In the genomic region with DNA sequence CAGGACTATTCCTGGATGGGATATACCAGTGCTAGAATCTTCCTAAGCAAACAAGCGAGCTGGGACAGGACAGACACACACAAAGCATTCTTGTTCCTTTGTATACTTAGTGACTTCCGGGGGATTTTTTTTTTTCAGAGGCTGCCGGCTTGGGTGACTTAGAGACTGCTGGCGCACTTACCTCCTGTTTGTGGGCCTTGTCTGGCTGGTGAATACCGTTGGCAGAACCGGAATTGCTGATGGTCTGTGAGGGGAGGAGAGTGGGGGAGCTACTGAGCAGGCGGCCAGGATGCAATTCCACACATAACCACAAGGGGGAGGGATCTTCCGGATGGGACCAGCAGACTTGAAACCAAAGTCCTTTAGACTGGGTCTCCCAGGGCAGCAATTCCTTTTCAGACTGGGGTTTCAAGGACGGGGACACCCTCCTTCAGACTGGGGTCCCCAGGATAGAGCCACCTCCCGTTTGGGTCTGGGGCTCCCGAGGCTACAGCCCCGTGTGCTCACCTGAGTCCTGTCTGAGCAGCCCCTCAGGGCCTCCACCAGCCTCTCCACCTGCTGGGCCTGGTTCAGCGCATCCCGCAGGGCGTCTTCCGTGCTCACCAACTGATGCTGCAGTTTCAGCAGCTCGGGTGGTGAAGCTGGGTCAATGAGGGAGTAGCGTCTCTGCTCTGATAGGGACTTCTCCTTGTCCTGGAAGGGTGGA, we compare ENCODE assay signal across 7 mouse cellular contexts. TPM values are rescaled to one million over a fixed set of nuclear protein-coding genes. Genes with fewer than 3 reads are reported as not detected.
A peak's percentile ranks its signal among the peaks of the same experiment; 100 is the strongest.
DNase-seq lines count a peak whose midpoint lies in the region; ATAC-seq lines count a peak whose summit lies in the region.

No protein-coding gene starts in this region.

- peak; percentile 77 to 92 for DNase-seq in adrenal gland, adult (ENCODE audit: inconsistent age in 2 of 2, low spot score in 1 of 2)
- DNase-seq in embryo, embryonic 10 days (ENCODE audit: low spot score), result peak; percentile 92
- DNase-seq in gastrocnemius, postnatal 14 days, result peak; percentile 82
- DNase-seq in left cerebral cortex, postnatal 10 days (ENCODE audit: extremely low spot score in 1 of 2, low spot score in 2 of 2), result peak; percentile 76 to 91
- peak; percentile 91 for DNase-seq in mesoderm, embryonic 11.5 days (ENCODE audit: low read depth, low spot score)
- peak; percentile 70 for DNase-seq in skeletal muscle tissue, adult 2 months (ENCODE audit: low read depth, low spot score)

- ATAC-seq in inflammation-experienced regulatory T-cells, adult 6 months, result peak; percentile 97

- intact Hi-C loops in gastrocnemius, postnatal 14 days (cut with DNase I; ENCODE audit: low total_unique reads), result no loop called here
- intact Hi-C loops in left cerebral cortex, postnatal 10 days (cut with DNase I), result loop anchor here (10.0 kb wide), 1 partner anchor 213 kb away; no protein-coding TSS in a partner anchor

RNA-seq across cellular contexts. Expression of a gene that starts 35.3 kb away (rescaled TPM):
- 10 to 100 TPM in 1 of 2 experiments, 1 to 10 TPM in 1; 9.5 to 10.7 TPM for total RNA-seq in gastrocnemius, postnatal 14 days (2021)
- polyA plus RNA-seq in inflammation-experienced regulatory T-cells, adult 6 months (2017; shearing (Covaris generic)), result 10 to 100 TPM in 1 of 3 experiments, 1 to 10 TPM in 2; 3.5 to 12.4 (median 5.7) TPM
- total RNA-seq in left cerebral cortex, postnatal 10 days (2021), result 10 to 100 TPM; 39.9 to 44.9 TPM

Comparison
In these comparisons a context has a peak if more than half of its experiments do, and no peak if none do; other contexts are left out.
1. Peak in every context shown above with its lines: DNase-seq and ATAC-seq.